Mouse (Mus musculus): ENCODE measurements around the gene Mrpl44.

Gene Mrpl44

DNA sequence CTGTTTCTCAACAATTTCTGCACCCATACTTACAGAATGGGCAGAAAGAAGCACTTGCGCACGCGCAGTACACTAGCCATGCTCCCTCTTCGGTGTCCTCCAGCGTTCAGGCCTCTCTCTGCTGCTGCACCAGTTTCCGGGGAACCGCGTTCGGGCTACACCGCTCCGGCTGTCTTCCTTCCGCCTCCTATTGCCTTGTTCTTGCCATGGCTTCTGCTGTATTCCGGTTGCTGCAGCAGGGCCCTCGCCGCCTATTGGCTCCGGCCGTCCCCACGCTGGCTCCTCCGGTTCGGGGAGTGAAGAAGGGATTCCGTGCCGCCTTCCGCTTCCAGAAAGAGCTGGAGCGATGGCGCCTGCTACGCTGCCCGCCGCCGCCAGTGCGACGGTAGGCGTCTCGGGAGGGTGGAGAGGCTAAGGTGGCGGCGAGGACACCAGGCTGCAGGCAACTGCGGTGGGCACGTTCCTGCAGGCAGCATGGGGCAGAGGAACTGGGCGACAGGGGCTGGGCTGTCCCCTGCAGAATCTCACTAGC is at the start of gene Mrpl44, which contains the start of gene Wdfy1:
Gene Mrpl44, plus strand, starts transcription at position 92 of the 532 bp plus-strand sequence.
Gene Wdfy1, minus strand, starts transcription at position 217 of the 532 bp plus-strand sequence.
- peak; percentile 99 for DNase-seq (ENCODE audit: low read depth)

GRCm38 (mm10) chr1:79734794-79735193 is 41.0 kb upstream of the Mrpl44 start:
- DNase-seq (ENCODE audit: low read depth) = no peak

DNA sequence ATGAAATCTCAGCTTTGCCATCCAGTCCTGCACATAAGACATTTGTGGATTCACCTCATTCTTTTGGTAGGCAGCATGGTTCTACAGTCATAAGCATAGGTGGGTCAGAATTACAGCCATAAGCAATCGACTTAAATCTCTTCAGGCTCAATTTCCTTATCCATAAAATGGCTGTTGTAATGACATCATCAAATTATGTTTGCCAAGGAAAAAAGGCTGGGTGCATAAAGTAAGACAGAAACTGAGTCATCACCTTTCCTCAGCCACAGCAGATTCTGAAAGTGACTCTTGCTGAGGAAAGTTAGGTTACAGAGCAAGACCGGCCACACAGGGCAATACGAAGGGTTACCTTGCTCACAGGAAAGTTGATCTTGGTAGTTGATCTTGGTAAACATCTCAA is 39.4 kb upstream of the Mrpl44 start:
- DNase-seq (ENCODE audit: low read depth) = peak; percentile 46

GRCm38 (mm10) chr1:79739726-79740125 is 36.1 kb upstream of the Mrpl44 start:
- peak; percentile 58 for DNase-seq (ENCODE audit: low read depth)

DNA sequence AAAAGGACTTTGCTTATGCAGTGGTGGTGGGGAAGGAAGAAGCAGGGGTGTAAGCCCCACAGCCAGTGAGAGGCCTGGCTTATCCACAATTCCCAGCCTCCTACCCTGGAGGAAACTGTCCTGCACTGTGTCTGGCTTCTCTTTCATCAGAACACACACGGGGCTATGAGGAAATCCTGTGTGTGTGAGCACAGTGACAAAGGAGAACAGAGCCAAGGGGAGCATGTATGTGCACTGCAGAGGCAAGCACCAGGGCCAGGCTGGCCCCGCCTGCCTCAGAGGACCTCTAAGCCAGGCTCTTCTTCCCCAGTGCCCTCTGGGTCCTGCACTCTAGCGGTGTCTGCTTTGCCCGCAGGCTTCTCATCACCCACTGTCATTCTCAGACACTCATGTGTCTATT is 34.8 kb upstream of the Mrpl44 start:
- no peak for DNase-seq (ENCODE audit: low read depth)

GRCm38 (mm10) chr1:79742949-79743348 is 32.9 kb upstream of the Mrpl44 start:
- DNase-seq (ENCODE audit: low read depth) = no peak

GRCm38 (mm10) chr1:79743385-79743784 is 32.4 kb upstream of the Mrpl44 start:
- DNase-seq (ENCODE audit: low read depth) = no peak

DNA sequence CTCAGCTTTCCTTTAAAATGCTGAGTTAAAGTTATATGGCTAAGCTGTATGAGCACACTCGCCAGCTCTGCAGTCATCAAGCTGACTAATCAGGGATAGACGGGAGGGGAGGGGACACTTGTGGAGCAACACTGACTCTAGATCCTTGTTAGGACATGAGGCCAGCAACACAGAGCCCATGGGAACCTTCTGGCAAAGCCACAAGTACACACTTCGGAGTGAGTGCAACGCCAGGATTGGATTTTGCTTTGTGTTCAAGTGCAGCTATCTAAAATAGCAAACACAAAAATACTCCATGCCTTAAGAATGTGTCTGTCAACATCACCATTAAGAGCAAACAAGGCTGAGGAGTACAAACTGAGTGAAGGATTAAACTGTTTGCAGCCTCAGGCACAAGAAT is 29.8 kb upstream of the Mrpl44 start:
- DNase-seq (ENCODE audit: low read depth) = peak; percentile 92

DNA sequence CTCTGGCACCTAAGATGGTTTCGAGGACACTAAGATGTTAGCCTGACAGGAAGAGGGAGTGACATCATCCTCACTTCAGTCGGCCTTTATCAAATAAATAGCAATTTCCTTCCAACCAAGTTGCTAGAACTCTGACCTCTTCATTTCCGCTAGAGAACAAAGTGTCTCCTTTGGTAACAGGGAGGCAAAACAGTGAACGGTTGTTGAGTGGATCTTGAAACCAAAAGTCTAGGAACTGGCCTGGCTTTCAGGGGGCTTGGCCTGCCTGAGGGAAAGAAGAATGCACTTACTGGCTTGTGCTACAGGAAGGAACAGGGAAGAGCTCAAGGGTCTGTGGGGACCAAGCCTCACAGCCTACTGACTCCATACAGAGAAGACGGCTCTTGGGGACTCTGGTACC is 24.6 kb upstream of the Mrpl44 start:
- DNase-seq (ENCODE audit: low read depth) = no peak

DNA sequence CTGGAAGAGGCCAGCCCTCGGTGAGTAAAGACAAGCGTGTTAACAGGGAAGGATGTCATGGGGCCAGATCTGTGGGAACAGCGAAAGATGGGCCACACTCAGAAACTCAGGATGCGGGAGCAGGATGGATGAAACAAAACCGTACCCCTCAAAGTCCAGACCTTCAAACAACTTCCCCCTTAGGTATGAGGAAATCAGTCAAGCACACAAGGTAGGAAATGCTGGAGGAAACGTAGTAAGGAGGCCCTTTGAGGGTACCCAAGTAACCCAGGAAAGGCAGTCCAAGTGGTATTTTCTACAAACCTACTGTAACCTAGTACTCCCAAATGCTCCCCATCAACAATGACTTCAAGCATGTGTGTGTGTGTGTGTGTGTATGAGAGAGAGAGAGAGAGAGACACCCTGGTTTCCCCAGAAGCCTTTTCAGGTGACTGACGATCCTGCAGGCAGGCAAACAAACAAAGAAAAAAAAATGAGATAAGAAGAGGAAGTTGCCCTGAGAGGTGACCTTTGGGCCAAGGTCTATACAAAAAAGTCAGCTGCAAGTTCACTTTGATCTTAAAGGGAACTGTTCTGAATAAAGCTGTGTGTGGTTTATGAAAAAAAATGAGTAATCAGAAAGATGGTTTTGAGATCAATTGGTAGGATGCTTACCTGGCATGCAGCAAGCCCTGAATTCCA is 23.7 kb upstream of the Mrpl44 start:
- no peak for DNase-seq (ENCODE audit: low read depth)

DNA sequence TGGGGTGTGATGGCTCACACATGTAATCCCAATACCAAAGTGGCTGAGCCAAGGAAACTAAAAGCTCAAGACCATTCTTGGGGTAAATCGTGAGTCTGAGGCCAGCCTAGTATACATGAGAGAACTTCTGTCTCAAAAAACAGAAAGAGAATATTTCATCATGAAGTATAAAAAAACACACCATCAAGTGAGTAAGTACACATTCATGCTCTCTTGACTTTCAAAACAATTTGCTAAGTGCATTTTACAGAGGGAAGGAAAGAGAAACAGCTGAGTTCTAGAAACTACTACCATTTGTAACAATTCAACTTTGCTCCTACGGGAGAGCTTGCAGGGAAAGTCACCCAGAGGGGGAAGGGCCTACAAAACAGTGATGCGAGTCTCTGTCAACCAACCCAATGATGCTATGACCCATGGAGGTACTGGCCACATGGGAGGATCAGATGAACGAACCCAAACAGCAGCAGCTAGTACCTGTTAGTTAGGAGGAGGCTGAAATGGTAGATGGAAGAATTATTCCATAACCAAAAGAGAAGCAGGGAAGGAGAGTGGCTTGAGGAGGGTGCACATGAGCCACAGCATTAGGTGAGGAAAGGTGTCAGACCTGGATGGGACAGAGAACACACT is 23.0 kb upstream of the Mrpl44 start:
- DNase-seq (ENCODE audit: low read depth) = peak; percentile 13

DNA sequence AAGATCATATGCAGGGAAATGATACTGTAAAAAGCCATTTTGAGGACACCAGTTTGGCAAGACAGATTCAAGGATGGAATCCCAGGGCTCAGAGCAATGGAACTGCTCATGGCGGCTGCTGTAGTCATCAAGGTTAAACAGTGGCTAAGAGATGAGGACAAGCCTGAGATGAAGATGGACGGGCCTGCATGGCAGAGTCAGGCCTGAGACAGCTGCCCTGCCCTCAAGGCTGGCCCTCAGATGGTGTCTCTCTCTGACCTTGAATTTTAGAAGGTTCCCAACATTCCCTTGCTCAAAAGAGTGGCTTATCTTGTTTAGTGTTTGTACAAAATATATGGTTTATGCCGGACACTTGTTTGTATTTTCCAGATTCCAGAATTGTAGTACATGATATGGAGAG is 22.4 kb upstream of the Mrpl44 start:
- no peak for DNase-seq (ENCODE audit: low read depth)

GRCm38 (mm10) chr1:79754936-79755335 is 20.9 kb upstream of the Mrpl44 start:
- DNase-seq (ENCODE audit: low read depth) = no peak

- DNase-seq (ENCODE audit: low read depth) = peak; percentile 54
These were observed 20.4 kb upstream of the Mrpl44 start for GRCm38 (mm10) chr1:79755376-79755775.

GRCm38 (mm10) chr1:79756417-79756816 is 19.4 kb upstream of the Mrpl44 start:
- no peak for DNase-seq (ENCODE audit: low read depth)

DNA sequence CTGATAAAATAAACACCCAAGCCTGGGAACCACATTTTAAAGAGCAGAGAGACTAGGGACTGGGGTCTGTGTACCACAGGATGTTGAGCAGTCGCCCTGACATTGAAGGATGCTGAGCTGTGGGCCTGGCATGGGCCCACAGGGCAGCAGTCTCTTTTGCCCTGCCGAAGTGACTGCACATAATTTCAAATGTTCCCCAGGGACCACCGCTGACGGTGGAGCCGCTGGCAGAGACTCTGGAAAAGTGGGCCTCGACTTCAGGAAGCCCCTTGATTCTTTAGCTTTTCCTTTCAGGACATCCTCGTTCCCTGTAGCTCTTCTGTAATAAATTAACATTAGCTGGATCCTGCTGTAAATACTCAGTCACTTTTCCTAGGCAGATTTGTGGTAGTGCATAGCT is 18.7 kb upstream of the Mrpl44 start:
- DNase-seq (ENCODE audit: low read depth) = no peak

DNA sequence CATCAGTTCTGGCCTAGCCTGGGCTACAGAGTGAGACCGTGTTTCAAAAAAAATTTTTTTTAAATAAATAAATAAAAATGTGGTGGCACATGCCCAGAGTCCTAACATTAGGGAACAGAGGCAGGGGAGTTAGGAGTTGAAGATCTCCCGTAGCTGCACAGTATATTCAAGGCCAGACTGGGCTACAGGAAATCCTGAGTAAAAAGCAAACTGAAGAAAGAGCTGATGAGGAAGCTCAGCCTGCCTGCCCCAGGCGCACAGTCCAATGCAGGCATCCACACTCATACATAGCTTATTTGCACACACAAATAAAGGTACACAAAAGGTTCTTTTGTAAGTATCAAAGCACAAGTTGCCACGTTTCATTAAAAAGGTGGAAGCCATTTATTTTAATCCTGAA is 18.2 kb upstream of the Mrpl44 start:
- no peak for DNase-seq (ENCODE audit: low read depth)

DNA sequence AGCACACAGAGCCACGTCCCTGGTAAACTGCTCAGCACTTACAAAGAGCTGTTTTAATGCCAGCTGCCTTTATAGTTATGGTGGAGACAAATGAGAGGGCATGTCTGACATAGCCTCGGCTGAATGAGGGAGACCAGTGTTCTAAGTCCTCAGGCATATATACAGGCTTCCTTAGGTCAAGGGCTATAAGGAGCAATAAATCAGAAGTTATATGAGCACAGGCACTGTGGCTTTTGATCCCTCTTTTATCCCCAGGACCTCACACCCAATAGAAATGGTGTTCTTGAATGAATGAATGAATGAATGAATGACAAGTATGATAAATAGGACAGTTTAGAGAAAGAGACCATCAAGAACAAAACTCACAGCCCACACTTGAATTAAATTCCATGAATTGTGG is 16.8 kb upstream of the Mrpl44 start:
- no peak for DNase-seq (ENCODE audit: low read depth)

GRCm38 (mm10) chr1:79759436-79759972 is 16.3 kb upstream of the Mrpl44 start:
- DNase-seq (ENCODE audit: low read depth) = peak; percentile 78

- peak; percentile 47 for DNase-seq (ENCODE audit: low read depth)
These were observed 15.2 kb upstream of the Mrpl44 start for GRCm38 (mm10) chr1:79760656-79761055.

DNA sequence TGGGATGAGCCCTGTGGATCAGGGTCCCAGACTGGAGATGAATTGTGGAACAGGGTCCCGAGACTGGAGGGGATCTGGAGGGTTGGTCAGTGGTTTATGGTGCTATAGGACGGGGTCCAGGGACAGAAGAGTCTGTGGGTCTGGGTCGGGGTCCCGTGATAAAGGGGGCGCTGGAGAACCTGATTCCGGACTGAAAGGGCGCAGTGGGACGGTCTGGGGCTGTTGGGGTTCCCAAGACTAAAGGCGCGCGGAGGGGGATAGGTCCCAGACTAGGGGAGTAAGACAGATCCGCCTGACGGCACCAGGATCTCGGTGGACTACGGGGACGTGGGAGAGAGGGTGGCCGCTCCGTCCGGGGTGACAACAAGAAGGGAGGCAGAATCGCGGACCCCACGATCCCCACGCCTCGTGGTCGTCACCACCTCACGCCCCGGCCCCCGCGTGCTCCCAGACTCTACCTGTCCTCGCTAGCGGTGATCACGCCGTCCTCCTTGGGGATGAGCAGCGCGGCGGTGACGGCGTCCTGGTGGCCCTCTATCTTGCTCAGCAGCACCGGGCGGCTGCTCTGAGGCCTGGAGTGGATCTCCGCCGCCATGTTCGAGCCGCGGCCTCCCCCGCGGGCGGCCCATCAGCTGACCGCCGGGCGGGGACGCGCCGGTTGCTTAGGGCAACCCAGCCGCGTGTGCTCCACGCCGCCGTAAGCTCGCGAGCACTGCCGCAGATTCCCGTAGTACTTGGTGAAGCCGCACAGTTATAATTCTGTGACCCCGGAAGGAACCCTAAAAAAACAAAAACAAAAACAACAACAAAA is 14.5 kb upstream of the Mrpl44 start:
- DNase-seq (ENCODE audit: low read depth) = peak; percentile 94

DNA sequence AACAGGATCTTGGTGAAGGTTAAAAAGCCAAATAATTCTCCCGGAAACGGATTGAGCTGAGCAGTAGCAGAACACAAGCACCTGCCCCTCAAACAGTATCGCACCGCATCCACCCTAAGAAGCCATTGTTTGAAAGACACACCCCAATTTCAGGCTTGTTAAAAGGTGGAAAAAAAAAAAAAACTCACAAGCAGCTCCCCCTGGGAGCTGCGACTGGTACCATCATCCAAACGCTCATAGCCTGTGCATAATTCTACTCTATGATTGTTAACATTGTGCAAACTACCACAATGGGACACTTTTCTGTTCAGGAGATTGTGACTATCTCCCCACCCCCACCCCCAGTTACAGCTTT is 13.9 kb upstream of the Mrpl44 start:
- DNase-seq (ENCODE audit: low read depth) = no peak

Data from NIH3T3 (cell line).